Mouse (Mus musculus) lung, postnatal 0 days (tissue): Measurements from ENCODE around the gene Chd6.

ENCODE experiments used
- CTCF ChIP-seq: IDR thresholded peaks from 2 replicates; pipeline ENCODE4 v1.5.1; 2016; ENCODE audit warnings: antibody characterized with exemption, mild to moderate bottlenecking
- EP300 ChIP-seq: IDR thresholded peaks from 2 replicates; pipeline ENCODE4 v1.6.1; 2016; ENCODE audit warnings: antibody characterized with exemption, mild to moderate bottlenecking, control low read depth

DNA sequence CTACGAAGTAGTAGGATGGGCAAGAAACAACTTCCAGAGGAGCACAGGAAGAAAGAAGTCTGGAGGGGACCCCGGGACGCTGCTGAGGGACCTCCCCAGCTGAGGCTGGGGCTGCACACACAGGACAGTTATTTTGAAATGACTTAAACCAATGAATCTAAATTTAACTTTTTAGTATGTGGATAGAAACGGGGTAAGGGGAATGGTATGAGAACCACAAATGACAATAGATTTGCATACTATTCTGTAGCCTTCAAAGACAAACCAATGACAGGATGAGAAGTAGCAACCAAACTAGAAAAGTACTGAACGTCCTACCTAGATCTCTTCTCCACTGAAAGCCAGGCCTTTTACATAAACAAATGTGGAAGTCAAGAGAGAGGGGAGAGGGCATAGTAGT is 5.1 kb downstream of the Chd6 start:
- no peak for TF ChIP-seq CTCF
- TF ChIP-seq EP300 = no peak
